Mouse (Mus musculus): Measurements from ENCODE around the gene Pcx.

- no peak for TF ChIP-seq CTCF (conservative IDR thresholded peaks at IDR 0.05; ENCODE audit: insufficient read depth, insufficient read length, low read depth, low read length)
- no peak for TF ChIP-seq POLR2A (IDR thresholded peaks at IDR 0.05; ENCODE audit: low read depth, low read length)
Measured at GRCm38 (mm10) chr19:4558570-4558955, 48.3 kb downstream of the Pcx start.

All from kidney, adult 2 months (tissue).